Mouse (Mus musculus): Measurements from ENCODE around the gene Pecr. TPM values are rescaled to one million over a fixed set of nuclear protein-coding genes. Genes with fewer than 3 reads are reported as not detected.
"Not testable (repeated sequence)": the region's sequence is repeated elsewhere in the genome, so short reads cannot be mapped to it uniquely, and the experiment has no call there.

Pecr gene
- polyA plus RNA-seq, 1 experiment from 2014 or later, result 15.0 TPM

DNA sequence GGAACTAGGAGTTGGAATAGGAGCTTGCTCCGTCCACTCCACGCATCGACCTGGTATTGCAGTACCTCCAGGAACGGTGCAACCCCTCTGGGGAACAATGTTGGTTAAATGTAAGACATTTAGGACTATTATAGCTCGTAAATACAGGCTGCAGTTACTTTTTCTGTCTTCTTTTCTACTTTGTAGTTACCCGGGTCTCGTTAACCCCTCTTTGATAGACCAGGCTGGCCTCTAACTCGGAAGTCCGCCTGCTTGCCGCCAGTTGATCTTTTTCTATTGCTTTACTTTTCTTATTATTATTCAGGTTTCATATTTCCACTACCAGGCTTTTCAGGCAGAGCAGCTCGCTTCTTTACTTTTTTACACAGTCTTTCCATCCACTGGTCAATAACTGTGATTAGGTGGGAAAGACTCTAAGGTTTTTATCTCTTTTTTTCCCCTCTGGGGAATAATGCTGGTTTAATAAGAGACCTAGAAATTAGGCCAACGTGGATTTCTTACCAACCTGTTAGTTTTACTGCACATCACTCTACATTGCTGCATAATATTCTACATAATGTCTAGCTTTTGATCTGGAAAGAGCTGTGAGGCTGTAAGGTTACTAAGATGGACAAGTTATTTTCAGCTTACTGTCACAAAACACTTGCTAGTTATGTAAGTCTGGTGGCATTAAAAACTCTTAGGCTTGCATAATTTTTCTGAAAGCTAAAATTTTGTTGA, 39.6 kb downstream of the Pecr start:
- WGBS, result under 1% methylated on average over 12 of the region's 12 CpGs
- Histone ChIP-seq H3K4me2 (peak overlapping the region; percentile 60), H3K9ac (no peak overlapping the region), H3K4me1 (no peaks in the 10 kb centered on the region), H3K4me3 (replicated peaks) (peak overlapping the region; percentile 45), H3K27ac (peak overlapping the region; percentile 94), H3K36me3 (replicated peaks) (no peaks in the 10 kb centered on the region), H3K27me3 (peaks cover 10% of the 10 kb centered on the region; the same call in 1 of the 2 replicates), H3K9me3 (no peaks in the 10 kb centered on the region)
- peak; percentile 87 for ATAC-seq (ENCODE audit: low FRiP score)

GRCm38 (mm10) chr1:72243656-72244316, 40.3 kb downstream of the Pecr start:
- Histone ChIP-seq H3K27ac (peak overlapping the region; percentile 94), H3K9ac (peak overlapping the region; percentile 78), H3K36me3 (replicated peaks) (no peaks in the 10 kb centered on the region), H3K4me1 (no peaks in the 10 kb centered on the region), H3K27me3 (peaks cover 10% of the 10 kb centered on the region; the same call in 1 of the 2 replicates), H3K4me3 (replicated peaks) (peak overlapping the region; percentile 45), H3K4me2 (peak overlapping the region; percentile 60), H3K9me3 (no peaks in the 10 kb centered on the region)
- WGBS, result under 1% methylated on average over 47 of the region's 47 CpGs
- ATAC-seq (ENCODE audit: low FRiP score), result peak; percentile 95

DNA sequence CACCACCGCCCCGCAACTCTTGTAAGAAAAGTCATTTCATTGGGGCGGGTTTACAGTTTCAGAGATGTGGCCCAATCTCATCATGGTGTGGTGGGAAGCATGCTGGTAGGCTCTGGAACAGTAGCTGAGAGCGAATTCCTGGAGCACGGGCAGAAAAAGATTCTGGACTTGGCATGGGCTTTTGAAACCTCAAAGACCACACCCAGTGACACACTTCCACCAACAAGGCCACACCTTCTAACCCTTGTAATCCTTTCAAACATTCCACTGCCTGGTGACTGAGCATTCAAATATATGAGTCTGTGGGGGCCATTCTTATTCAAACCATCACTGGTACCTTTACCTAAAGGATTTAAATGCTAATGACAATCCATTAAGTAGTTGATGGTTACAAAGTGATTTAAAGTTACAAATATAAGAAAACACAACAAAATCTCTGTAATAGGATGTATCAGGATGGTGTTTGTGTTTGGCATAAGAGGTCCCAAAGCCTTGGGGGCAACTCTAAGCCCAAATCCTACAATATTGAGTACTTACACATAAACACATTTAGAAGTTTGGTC, 41.5 kb downstream of the Pecr start:
- Histone ChIP-seq H3K4me1 (no peaks in the 10 kb centered on the region), H3K9ac (no peak overlapping the region), H3K4me2 (no peak overlapping the region), H3K36me3 (replicated peaks) (no peaks in the 10 kb centered on the region), H3K4me3 (replicated peaks) (no peak overlapping the region), H3K9me3 (no peaks in the 10 kb centered on the region), H3K27me3 (peaks cover 19% of the 10 kb centered on the region), H3K27ac (no peak overlapping the region)
- WGBS, result 91% methylated on average over 5 of the region's 5 CpGs
- ATAC-seq (ENCODE audit: low FRiP score), result no peak

- not testable (repeated sequence) for H3K27ac ChIP-seq; H3K9me3 ChIP-seq; H3K4me2 ChIP-seq; ATAC-seq (ENCODE audit: low FRiP score); H3K36me3 ChIP-seq (replicated peaks); H3K4me1 ChIP-seq; H3K9ac ChIP-seq; H3K4me3 ChIP-seq (replicated peaks)
- 86% methylated on average over 3 of the region's 3 CpGs for WGBS
- H3K27me3 ChIP-seq, result peaks cover 33% of the 10 kb centered on the region
Observed at GRCm38 (mm10) chr1:72239113-72239512, 45.0 kb downstream of the Pecr start.

DNA sequence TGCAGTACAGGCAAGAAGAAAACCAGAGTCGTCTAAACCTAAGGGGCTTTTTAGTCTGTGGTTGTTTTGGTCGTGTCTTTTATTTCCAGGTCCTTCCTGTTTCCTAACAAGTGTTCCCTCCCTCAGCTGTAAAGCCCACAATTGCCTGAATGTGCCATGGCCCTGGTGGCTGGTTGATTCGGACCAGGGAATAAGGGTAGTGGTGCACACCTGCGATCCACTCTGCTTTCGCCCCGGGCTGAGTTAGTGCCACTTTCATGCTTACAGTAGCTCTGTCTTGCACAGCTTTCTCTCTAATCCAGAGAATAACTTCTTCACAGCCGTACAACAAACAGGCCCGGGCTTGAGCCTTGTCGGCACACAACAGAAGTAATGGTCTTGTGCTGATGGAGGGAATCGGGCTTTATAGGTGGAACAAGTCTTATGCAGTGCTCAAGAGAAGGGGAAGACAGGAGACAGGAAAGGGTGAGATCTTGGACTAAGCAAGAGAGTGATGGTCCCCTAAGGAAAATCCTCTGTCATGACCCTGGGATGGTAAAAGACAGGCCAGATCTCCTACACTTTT, 46.0 kb downstream of the Pecr start:
- no peak for ATAC-seq (ENCODE audit: low FRiP score)
- Histone ChIP-seq H3K4me2 (no peak overlapping the region), H3K27me3 (peaks cover 36% of the 10 kb centered on the region), H3K27ac (no peak overlapping the region), H3K4me1 (peaks cover 3% of the 10 kb centered on the region; the same call in 1 of the 2 replicates), H3K9me3 (no peaks in the 10 kb centered on the region), H3K36me3 (replicated peaks) (no peaks in the 10 kb centered on the region), H3K9ac (no peak overlapping the region), H3K4me3 (replicated peaks) (no peak overlapping the region)
- 64% methylated on average over 10 of the region's 10 CpGs for WGBS

GRCm38 (mm10) chr1:72237007-72237775, 46.9 kb downstream of the Pecr start:
- Histone ChIP-seq H3K4me2 (peak overlapping the region; percentile 37), H3K36me3 (replicated peaks) (no peaks in the 10 kb centered on the region), H3K9ac (no peak overlapping the region), H3K4me1 (peaks cover 3% of the 10 kb centered on the region; the same call in 1 of the 2 replicates), H3K9me3 (no peaks in the 10 kb centered on the region), H3K27me3 (peaks cover 40% of the 10 kb centered on the region), H3K4me3 (replicated peaks) (no peak overlapping the region), H3K27ac (no peak overlapping the region)
- ATAC-seq (ENCODE audit: low FRiP score), result no peak
- 8% methylated on average over 13 of the region's 13 CpGs for WGBS

GRCm38 (mm10) chr1:72236363-72237006, 47.6 kb downstream of the Pecr start:
- H3K36me3 ChIP-seq (replicated peaks); H3K4me1 ChIP-seq; H3K9me3 ChIP-seq: not testable (repeated sequence)
- Histone ChIP-seq H3K27ac (peak overlapping the region; percentile 78), H3K27me3 (peaks cover 40% of the 10 kb centered on the region), H3K9ac (peak overlapping the region; percentile 65), H3K4me3 (replicated peaks) (peak overlapping the region; percentile 53), H3K4me2 (peak overlapping the region; percentile 67)
- WGBS, result 1% methylated on average over 37 of the region's 50 CpGs
- ATAC-seq (ENCODE audit: low FRiP score), result peak; percentile 91

DNA sequence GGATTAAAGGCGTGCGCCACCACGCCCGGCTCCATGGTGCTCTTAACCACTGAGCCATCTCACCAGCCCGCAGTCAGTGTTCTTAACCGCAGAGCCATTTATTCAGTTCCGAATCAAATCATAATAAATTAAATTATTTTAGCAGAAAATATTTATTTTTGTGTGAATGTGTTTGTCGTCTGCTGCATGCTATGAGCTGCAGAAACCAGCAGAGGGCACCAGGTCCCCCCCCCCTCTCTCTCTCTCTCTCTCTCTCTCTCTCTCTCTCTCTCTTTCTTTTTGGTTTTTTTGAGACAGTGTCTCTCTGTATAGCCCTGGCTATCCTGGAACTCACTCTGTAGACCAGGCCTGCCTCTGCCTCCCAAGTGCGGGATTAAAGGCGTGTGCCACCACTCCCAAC, 51.5 kb downstream of the Pecr start:
- 84% methylated on average over 10 of the region's 10 CpGs for WGBS
- not testable (repeated sequence) for H3K9ac ChIP-seq; H3K4me3 ChIP-seq (replicated peaks); ATAC-seq (ENCODE audit: low FRiP score); H3K27ac ChIP-seq; H3K4me2 ChIP-seq; H3K4me1 ChIP-seq; H3K9me3 ChIP-seq; H3K36me3 ChIP-seq (replicated peaks)
- peaks cover 21% of the 10 kb centered on the region for H3K27me3 ChIP-seq

DNA sequence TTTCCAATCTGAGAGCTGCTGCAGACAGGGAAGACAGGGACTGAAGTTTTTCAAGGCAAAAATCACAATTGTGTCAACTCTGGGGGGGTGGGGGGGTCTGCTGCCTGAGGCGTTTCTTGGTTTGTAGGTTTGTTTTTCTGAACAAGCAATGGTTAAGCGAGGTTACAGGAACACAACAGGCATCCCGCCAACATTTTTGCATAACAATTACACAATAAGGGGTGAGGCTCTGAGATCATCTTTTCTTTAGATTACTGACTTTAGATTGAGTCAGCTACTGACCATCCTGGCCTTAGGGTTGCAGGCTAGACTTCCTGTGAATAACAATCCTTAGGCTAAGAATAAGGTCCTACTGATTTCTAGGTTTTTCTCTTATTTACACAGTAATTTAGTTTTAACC, 55.1 kb downstream of the Pecr start:
- Histone ChIP-seq H3K9me3 (no peaks in the 10 kb centered on the region), H3K4me3 (replicated peaks) (no peak overlapping the region), H3K4me2 (no peak overlapping the region), H3K9ac (no peak overlapping the region), H3K27ac (no peak overlapping the region), H3K27me3 (peaks cover 24% of the 10 kb centered on the region), H3K4me1 (0 out of 2 replicates have a peak, but pooled peaks cover 3% of the 10 kb centered on the region), H3K36me3 (replicated peaks) (no peaks in the 10 kb centered on the region)
- no peak for ATAC-seq (ENCODE audit: low FRiP score)
- 18% methylated on average over 3 of the region's 3 CpGs for WGBS

GRCm38 (mm10) chr1:72227546-72227945, 56.6 kb downstream of the Pecr start:
- WGBS, result 92% methylated on average over 5 of the region's 5 CpGs
- 0 out of 2 replicates have a peak, but pooled peaks cover 3% of the 10 kb centered on the region for H3K4me1 ChIP-seq
- H3K27me3 ChIP-seq, result peaks cover 28% of the 10 kb centered on the region

DNA sequence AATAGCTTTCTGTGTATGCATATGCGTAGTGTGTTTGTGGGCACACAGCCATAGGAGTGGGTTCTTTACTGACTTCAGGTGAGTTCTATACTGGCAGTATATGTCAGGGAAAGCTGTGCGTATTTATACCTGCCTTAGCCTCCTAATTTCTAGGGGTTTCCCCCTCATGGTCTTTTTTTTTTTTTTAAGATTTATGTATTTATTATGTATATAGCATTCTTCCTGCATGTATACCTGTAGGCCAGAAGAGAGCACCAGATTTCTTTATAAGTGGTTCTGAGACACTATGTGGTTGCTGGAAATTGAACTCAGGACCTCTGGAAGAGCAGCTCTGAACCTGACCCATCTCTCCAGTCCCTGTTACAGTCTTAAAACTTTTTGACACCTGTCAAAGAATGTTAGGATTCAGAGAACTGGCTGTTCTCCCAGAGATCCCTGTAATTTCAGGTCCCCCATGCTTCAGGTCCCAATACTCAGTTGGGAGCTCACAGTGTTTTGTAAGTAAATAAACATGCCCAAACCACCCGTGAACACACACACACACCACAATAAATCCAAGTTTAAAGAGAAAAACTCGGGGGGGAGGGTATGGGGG, 57.1 kb downstream of the Pecr start:
- Histone ChIP-seq H3K36me3 (replicated peaks) (no peaks in the 10 kb centered on the region), H3K27ac (no peak overlapping the region), H3K4me2 (no peak overlapping the region), H3K27me3 (peaks cover 28% of the 10 kb centered on the region), H3K4me1 (0 out of 2 replicates have a peak, but pooled peaks cover 3% of the 10 kb centered on the region), H3K4me3 (replicated peaks) (no peak overlapping the region), H3K9me3 (no peaks in the 10 kb centered on the region), H3K9ac (no peak overlapping the region)
- ATAC-seq (ENCODE audit: low FRiP score), result no peak
- 58% methylated on average over 4 of the region's 4 CpGs for WGBS

More at GRCm38 (mm10) chr1:72227546-72227945, 56.6 kb downstream of the Pecr start:
- Histone ChIP-seq H3K9me3 (no peaks in the 10 kb centered on the region), H3K9ac (no peak overlapping the region), H3K4me3 (replicated peaks) (no peak overlapping the region), H3K36me3 (replicated peaks) (no peaks in the 10 kb centered on the region), H3K27ac (no peak overlapping the region), H3K4me2 (no peak overlapping the region)
- ATAC-seq (ENCODE audit: low FRiP score), result no peak
